Mouse (Mus musculus): ENCODE results near the gene Pak2. TPM values are rescaled to one million over a fixed set of nuclear protein-coding genes. Genes with fewer than 3 reads are reported as not detected.

Pak2 gene
- polyA plus RNA-seq, 1 experiment from 2014 or later, result 9.7 TPM

- H3K36me3 ChIP-seq (ENCODE audit: control insufficient read depth, insufficient read depth), result peaks cover 19% of the 10 kb centered on the region
Observed at GRCm38 (mm10) chr16:32042367-32042766, 36.8 kb downstream of the Pak2 start.

GRCm38 (mm10) chr16:32019678-32020077, 59.5 kb downstream of the Pak2 start:
- no peaks in the 10 kb centered on the region for H3K9me3 ChIP-seq (replicated peaks; ENCODE audit: control insufficient read depth, low read length)
- H3K4me2 ChIP-seq (ENCODE audit: low read depth, low read length), result no peak overlapping the region
- no peaks in the 10 kb centered on the region for H3K27me3 ChIP-seq (ENCODE audit: control insufficient read depth, insufficient read depth, low read depth, low read length)
- no peak overlapping the region for H3K4me3 ChIP-seq (ENCODE audit: low read depth, low read length)
- H3K9ac ChIP-seq (ENCODE audit: low read depth, low read length), result no peak overlapping the region
- no peak for ATAC-seq (ENCODE audit: low read depth)
- H3K4me1 ChIP-seq (ENCODE audit: control insufficient read depth, low read depth, low read length), result no peaks in the 10 kb centered on the region
- peaks cover 10% of the 10 kb centered on the region for H3K36me3 ChIP-seq (ENCODE audit: control insufficient read depth, insufficient read depth)
- WGBS (ENCODE audit: insufficient replicate concordance), result 88% methylated on average over 9 of the region's 9 CpGs
- H3K27ac ChIP-seq (ENCODE audit: low read length), result no peak overlapping the region

More at GRCm38 (mm10) chr16:32042367-32042766, 36.8 kb downstream of the Pak2 start:
- Histone ChIP-seq H3K4me3 (ENCODE audit: low read depth, low read length) (no peak overlapping the region), H3K9ac (ENCODE audit: low read depth, low read length) (no peak overlapping the region), H3K4me2 (ENCODE audit: low read depth, low read length) (no peak overlapping the region), H3K27me3 (ENCODE audit: control insufficient read depth, insufficient read depth, low read depth, low read length) (no peaks in the 10 kb centered on the region), H3K9me3 (replicated peaks; ENCODE audit: control insufficient read depth, low read length) (no peaks in the 10 kb centered on the region), H3K4me1 (ENCODE audit: control insufficient read depth, low read depth, low read length) (no peaks in the 10 kb centered on the region), H3K27ac (ENCODE audit: low read length) (no peak overlapping the region)
- WGBS (ENCODE audit: insufficient replicate concordance), result 75% methylated on average over 4 of the region's 4 CpGs
- no peak for ATAC-seq (ENCODE audit: low read depth)

- Histone ChIP-seq H3K9ac (ENCODE audit: low read depth, low read length) (no peak overlapping the region), H3K4me3 (ENCODE audit: low read depth, low read length) (no peak overlapping the region), H3K27me3 (ENCODE audit: control insufficient read depth, insufficient read depth, low read depth, low read length) (no peaks in the 10 kb centered on the region), H3K9me3 (replicated peaks; ENCODE audit: control insufficient read depth, low read length) (no peaks in the 10 kb centered on the region), H3K36me3 (ENCODE audit: control insufficient read depth, insufficient read depth) (no peaks in the 10 kb centered on the region), H3K4me1 (ENCODE audit: control insufficient read depth, low read depth, low read length) (peaks cover 2% of the 10 kb centered on the region; the same call in 1 of the 2 replicates), H3K4me2 (ENCODE audit: low read depth, low read length) (no peak overlapping the region), H3K27ac (ENCODE audit: low read length) (no peak overlapping the region)
- ATAC-seq (ENCODE audit: low read depth), result no peak
- WGBS (ENCODE audit: insufficient replicate concordance), result 47% methylated on average over 4 of the region's 4 CpGs
Observed at GRCm38 (mm10) chr16:32010330-32010729, 68.8 kb downstream of the Pak2 start.

- Histone ChIP-seq H3K4me2 (ENCODE audit: low read depth, low read length) (no peak overlapping the region), H3K27ac (ENCODE audit: low read length) (no peak overlapping the region), H3K4me1 (ENCODE audit: control insufficient read depth, low read depth, low read length) (peaks cover 2% of the 10 kb centered on the region; the same call in 1 of the 2 replicates), H3K4me3 (ENCODE audit: low read depth, low read length) (no peak overlapping the region), H3K36me3 (ENCODE audit: control insufficient read depth, insufficient read depth) (no peaks in the 10 kb centered on the region), H3K27me3 (ENCODE audit: control insufficient read depth, insufficient read depth, low read depth, low read length) (no peaks in the 10 kb centered on the region), H3K9ac (ENCODE audit: low read depth, low read length) (no peak overlapping the region), H3K9me3 (replicated peaks; ENCODE audit: control insufficient read depth, low read length) (no peaks in the 10 kb centered on the region)
- WGBS (ENCODE audit: insufficient replicate concordance), result 21% methylated on average over 5 of the region's 5 CpGs
- ATAC-seq (ENCODE audit: low read depth), result peak; percentile 58
Observed at GRCm38 (mm10) chr16:32009913-32010312, 69.2 kb downstream of the Pak2 start.

- Histone ChIP-seq H3K36me3 (ENCODE audit: control insufficient read depth, insufficient read depth) (no peaks in the 10 kb centered on the region), H3K27me3 (ENCODE audit: control insufficient read depth, insufficient read depth, low read depth, low read length) (no peaks in the 10 kb centered on the region), H3K4me2 (ENCODE audit: low read depth, low read length) (peak overlapping the region; percentile 24), H3K27ac (ENCODE audit: low read length) (peak overlapping the region; percentile 66), H3K4me3 (ENCODE audit: low read depth, low read length) (no peak overlapping the region), H3K9ac (ENCODE audit: low read depth, low read length) (no peak overlapping the region), H3K4me1 (ENCODE audit: control insufficient read depth, low read depth, low read length) (peaks cover 3% of the 10 kb centered on the region), H3K9me3 (replicated peaks; ENCODE audit: control insufficient read depth, low read length) (no peaks in the 10 kb centered on the region)
- peak; percentile 66 for ATAC-seq (ENCODE audit: low read depth)
- WGBS (ENCODE audit: insufficient replicate concordance), result 53% methylated on average over 10 of the region's 10 CpGs
Observed at GRCm38 (mm10) chr16:32008529-32009293, 70.4 kb downstream of the Pak2 start.

- Histone ChIP-seq H3K4me3 (ENCODE audit: low read depth, low read length) (no peak overlapping the region), H3K9me3 (replicated peaks; ENCODE audit: control insufficient read depth, low read length) (no peaks in the 10 kb centered on the region), H3K9ac (ENCODE audit: low read depth, low read length) (no peak overlapping the region), H3K27me3 (ENCODE audit: control insufficient read depth, insufficient read depth, low read depth, low read length) (no peaks in the 10 kb centered on the region), H3K4me1 (ENCODE audit: control insufficient read depth, low read depth, low read length) (peaks cover 19% of the 10 kb centered on the region), H3K36me3 (ENCODE audit: control insufficient read depth, insufficient read depth) (no peaks in the 10 kb centered on the region), H3K4me2 (ENCODE audit: low read depth, low read length) (no peak overlapping the region), H3K27ac (ENCODE audit: low read length) (no peak overlapping the region)
- no peak for ATAC-seq (ENCODE audit: low read depth)
- WGBS (ENCODE audit: insufficient replicate concordance), result 74% methylated on average over 3 of the region's 3 CpGs
Observed at GRCm38 (mm10) chr16:32004731-32005130, 74.4 kb downstream of the Pak2 start.

GRCm38 (mm10) chr16:32002509-32003477, 76.3 kb downstream of the Pak2 start, which contains the start of gene Senp5:
TSS of gene Senp5 (minus strand) at chr16:32003287.
- H3K4me1 ChIP-seq (ENCODE audit: control insufficient read depth, low read depth, low read length), result peaks cover 17% of the 10 kb centered on the region
- peak within 1 kb of the TSS; percentile 96 for H3K4me3 ChIP-seq (ENCODE audit: low read depth, low read length)
- H3K4me2 ChIP-seq (ENCODE audit: low read depth, low read length), result peak within 1 kb of the TSS; percentile 76
- WGBS (ENCODE audit: insufficient replicate concordance), result under 1% methylated on average over 66 of the region's 66 CpGs
- peak within 1 kb of the TSS; percentile 87 for H3K9ac ChIP-seq (ENCODE audit: low read depth, low read length)
- H3K27ac ChIP-seq (ENCODE audit: low read length), result peak within 1 kb of the TSS; percentile 84
- no peaks in the 10 kb centered on the region for H3K9me3 ChIP-seq (replicated peaks; ENCODE audit: control insufficient read depth, low read length)
- no peaks in the 10 kb centered on the region for H3K36me3 ChIP-seq (ENCODE audit: control insufficient read depth, insufficient read depth)
- no peaks in the 10 kb centered on the region for H3K27me3 ChIP-seq (ENCODE audit: control insufficient read depth, insufficient read depth, low read depth, low read length)
- ATAC-seq (ENCODE audit: low read depth), result peak; percentile 98

GRCm38 (mm10) chr16:31996371-31996770, 82.8 kb downstream of the Pak2 start:
- H3K27ac ChIP-seq (ENCODE audit: low read length), result no peak overlapping the region
- H3K9me3 ChIP-seq (replicated peaks; ENCODE audit: control insufficient read depth, low read length), result no peaks in the 10 kb centered on the region
- H3K4me1 ChIP-seq (ENCODE audit: control insufficient read depth, low read depth, low read length), result no peaks in the 10 kb centered on the region
- H3K27me3 ChIP-seq (ENCODE audit: control insufficient read depth, insufficient read depth, low read depth, low read length), result no peaks in the 10 kb centered on the region
- no peak overlapping the region for H3K4me3 ChIP-seq (ENCODE audit: low read depth, low read length)
- WGBS (ENCODE audit: insufficient replicate concordance), result 66% methylated on average over 5 of the region's 5 CpGs
- ATAC-seq (ENCODE audit: low read depth), result peak; percentile 70
- H3K4me2 ChIP-seq (ENCODE audit: low read depth, low read length), result no peak overlapping the region
- peaks cover 3% of the 10 kb centered on the region; the same call in 1 of the 2 replicates for H3K36me3 ChIP-seq (ENCODE audit: control insufficient read depth, insufficient read depth)
- no peak overlapping the region for H3K9ac ChIP-seq (ENCODE audit: low read depth, low read length)

All from liver, embryonic 16.5 days (tissue).